Mouse (Mus musculus): ENCODE measurements around the gene Ppt2.
A peak's percentile ranks its signal among the peaks of the same experiment; 100 is the strongest.

Gene Ppt2

DNA sequence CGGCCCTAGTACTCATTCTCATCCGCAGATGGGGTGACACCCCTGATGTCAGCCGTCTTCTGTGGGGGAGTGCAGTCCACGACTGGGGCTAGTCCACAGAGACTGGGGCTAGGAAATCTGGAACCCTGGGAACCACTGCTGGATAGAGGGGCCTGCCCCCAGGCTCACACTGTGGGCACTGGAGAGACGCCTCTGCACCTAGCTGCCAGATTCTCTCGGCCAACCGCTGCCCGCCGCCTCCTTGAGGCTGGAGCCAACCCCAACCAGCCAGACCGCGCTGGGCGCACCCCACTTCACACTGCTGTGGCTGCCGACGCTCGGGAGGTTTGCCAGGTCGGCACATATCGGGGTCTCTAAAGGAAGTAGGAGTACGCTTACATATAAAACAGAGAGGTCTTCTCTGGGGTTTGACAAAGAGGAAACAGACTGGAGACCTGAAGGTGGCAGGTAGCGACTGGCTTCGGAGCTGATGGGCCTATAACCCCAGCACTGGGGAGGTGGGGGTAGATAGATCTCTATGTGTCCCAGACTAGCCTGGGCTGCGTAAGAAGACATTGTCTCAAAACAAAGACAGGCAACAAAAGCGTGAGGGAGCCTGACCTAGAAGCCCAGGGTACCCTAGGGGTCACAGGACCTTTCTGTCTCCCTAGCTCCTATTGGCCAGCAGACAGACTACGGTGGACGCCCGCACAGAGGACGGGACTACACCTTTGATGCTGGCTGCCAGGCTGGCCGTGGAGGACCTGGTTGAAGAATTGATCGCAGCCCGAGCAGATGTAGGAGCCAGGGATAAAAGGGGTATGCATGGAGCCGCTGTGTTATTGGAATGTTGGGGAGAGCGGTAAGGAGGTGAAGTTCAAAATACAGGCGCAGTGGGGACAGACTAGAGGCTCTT lies 42.2 kb downstream of the Ppt2 start:
- peak; percentile 36 to 37 for DNase-seq

DNA sequence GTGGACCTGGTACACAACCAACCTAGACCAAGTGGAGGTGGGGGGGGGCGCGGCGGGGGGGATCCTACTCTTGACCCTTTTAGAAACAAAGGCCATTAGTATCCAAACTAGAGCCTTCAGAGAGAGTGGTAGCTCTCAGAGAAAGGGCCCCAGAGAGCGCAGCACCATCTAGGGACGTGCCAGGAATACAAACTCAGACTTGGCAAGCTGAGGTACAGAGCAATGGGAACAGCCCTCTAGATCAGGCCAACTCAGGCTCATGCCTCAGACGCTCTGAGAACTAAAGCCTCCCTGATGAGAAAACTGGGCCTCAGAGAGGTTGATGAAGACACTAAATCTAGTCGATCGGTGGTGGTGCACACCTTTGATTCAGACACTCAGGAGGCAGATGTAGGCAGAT lies 43.2 kb downstream of the Ppt2 start:
- peak in 1 of 2 experiments; percentile 23 for DNase-seq

DNA sequence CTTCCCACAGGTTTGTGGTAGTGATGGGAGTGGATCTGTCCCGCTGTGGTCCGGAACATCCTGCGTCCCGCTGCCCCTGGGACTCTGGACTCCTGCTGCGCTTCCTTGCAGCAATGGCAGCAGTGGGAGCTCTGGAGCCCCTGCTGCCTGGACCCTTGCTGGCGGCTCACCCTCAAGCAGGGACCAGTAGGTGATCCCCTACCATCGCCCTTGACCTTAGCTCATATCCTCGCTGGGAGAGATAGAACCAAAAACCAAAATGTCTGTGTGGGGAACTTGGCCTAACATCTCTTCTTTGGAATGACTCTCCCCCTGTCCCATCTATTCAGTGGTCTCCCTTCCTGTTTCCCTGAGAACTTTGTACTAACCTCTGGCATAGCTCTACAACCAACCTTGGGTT lies 44.5 kb downstream of the Ppt2 start:
- DNase-seq: no peak

DNA sequence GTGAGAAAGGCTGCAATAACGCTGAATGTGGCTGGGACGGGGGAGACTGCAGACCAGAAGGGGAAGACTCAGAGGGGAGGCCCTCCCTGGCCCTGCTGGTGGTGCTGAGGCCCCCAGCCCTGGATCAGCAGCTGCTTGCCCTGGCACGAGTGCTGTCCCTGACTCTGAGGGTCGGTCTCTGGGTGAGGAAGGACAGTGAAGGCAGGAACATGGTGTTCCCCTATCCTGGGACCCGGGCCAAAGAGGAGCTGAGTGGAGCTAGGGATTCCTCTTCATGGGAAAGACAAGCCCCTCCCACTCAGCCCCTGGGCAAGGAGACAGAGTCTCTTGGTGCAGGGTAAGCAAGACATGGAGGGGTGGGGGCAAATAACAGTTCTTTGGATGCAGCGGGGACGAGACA lies 44.9 kb downstream of the Ppt2 start:
- DNase-seq: peak in 1 of 2 experiments; percentile 14

DNA sequence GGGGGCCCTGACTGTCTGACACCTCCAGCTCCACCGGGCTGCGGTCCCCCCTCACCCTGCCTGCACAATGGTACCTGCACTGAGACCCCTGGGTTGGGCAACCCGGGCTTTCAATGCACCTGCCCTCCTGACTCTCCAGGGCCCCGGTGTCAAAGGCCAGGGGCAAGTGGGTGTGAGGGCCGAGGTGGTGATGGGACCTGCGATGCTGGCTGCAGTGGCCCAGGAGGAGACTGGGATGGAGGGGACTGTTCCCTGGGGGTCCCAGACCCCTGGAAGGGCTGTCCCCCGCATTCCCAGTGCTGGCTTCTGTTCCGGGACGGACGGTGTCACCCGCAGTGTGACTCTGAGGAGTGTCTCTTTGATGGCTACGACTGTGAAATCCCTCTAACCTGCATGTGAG lies 45.8 kb downstream of the Ppt2 start:
- DNase-seq: no peak

DNA sequence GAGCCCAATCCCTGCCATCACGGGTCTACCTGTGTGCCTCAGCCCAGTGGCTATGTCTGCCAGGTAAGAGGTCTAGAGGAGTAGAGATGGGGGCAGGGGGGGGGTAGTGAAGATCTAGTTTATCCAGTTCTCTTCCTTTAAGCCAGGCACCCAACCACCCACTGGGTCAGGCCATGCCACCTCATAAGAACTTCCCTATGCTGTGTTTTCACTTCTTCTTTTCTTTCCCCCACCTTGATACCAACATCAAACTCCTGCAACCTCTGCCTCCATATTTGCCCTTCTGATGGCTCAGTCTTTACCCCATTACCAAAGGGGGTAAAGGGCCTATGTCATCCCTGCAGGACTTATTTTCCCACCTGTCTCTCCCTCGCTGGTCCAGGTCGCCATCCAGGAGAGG lies 50.2 kb downstream of the Ppt2 start:
- DNase-seq: no peak

DNA sequence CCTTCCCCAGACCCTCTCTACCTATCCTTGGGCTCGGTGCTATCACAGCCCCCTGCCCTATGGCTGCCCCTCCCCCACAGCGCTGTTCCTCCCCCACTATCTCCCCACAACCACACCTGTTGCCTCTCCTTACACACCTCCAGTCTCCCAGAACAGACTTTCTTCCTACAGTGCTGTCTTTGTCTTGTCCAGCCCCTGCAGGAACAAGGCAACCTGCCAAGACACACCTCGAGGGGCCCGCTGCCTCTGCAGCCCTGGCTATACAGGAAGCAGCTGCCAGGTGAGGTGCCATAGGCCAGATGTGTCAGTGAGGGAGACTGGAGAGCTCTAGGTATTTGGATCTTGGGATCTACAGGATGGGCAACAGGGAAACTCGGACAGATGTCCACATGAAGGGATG lies 51.7 kb downstream of the Ppt2 start:
- no peak for DNase-seq

DNA sequence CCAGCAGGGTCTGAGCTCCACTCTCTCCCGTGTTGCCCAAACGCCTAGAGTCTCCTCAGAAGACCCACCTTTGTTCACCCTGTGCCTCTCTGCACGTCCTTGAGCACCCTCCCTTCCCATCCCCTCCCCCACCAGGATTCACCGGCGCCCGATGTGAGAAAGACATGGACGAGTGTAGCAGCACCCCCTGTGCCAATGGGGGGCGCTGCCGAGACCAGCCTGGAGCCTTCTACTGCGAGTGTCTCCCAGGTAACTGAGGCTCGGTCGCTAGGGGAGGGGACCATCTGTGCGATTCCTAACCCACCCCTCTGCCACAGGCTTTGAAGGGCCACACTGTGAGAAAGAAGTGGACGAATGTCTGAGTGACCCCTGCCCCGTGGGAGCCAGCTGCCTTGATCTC lies 55.9 kb downstream of the Ppt2 start:
- DNase-seq: no peak

DNA sequence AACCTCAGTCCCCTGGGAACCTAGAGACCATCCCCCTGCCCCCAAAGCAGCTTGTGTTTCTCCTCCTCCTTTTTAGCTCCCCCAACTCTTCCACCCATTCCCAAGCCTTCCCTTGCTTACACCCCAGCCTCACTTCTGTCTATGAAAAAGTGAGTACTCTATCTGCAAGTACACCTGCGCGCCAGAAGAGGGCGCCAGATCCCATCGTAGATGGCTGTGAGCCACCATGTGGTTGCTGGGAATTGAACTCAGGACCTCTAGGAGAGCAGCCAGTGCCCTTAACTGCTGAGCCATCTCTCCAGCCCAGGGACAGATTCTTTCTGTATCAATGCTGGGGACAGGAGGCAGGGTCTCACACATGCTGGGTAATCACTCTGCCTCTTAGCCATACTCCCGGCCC lies 56.4 kb downstream of the Ppt2 start:
- DNase-seq: no peak

DNA sequence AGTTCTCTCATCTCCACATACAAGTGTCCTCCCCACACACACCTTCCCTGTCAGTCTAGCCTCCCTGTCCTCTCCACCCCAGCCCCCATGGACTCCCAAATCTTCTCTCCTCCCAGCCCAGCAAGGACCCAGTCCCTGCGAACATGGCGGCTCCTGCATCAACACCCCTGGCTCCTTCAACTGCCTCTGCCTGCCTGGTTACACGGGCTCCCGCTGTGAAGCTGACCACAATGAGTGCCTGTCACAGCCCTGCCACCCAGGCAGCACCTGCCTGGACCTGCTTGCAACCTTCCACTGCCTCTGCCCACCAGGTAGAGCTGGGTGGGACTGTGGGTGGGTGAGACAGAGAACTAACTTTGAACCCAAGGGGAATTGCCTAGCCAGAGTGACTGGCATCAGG lies 58.4 kb downstream of the Ppt2 start:
- no peak for DNase-seq

DNA sequence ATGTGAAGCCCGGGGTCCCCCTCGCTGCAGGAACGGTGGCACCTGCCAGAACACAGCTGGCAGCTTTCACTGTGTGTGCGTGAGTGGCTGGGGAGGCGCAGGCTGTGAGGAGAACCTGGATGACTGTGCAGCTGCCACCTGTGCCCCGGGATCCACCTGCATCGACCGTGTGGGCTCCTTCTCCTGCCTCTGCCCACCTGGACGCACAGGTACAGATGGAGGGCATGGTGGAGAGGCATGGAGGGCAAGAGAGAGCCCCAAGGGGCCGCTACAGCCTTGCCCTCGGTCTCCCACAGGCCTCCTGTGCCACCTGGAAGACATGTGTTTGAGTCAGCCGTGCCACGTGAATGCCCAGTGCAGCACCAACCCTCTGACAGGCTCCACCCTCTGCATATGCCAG lies 59.9 kb downstream of the Ppt2 start:
- no peak for DNase-seq

DNA sequence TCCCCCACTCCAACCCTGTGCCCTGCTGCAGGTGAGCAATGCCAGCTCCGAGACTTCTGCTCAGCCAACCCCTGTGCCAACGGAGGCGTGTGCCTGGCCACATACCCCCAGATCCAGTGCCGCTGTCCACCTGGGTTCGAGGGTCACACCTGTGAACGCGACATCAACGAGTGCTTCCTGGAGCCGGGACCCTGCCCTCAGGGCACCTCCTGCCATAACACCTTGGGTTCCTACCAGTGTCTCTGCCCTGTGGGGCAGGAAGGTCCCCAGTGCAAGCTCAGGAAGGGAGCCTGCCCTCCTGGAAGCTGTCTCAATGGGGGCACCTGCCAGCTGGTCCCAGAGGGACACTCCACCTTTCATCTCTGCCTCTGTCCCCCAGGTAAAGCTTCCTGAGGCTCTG lies 61.0 kb downstream of the Ppt2 start:
- no peak for DNase-seq
